Mouse (Mus musculus): ENCODE results near the gene Zfp366. TPM values are rescaled to one million over a fixed set of nuclear protein-coding genes. Genes with fewer than 3 reads are reported as not detected.

Gene Zfp366
- 0.05 TPM for polyA plus RNA-seq (2017; shearing (Covaris generic))

DNA sequence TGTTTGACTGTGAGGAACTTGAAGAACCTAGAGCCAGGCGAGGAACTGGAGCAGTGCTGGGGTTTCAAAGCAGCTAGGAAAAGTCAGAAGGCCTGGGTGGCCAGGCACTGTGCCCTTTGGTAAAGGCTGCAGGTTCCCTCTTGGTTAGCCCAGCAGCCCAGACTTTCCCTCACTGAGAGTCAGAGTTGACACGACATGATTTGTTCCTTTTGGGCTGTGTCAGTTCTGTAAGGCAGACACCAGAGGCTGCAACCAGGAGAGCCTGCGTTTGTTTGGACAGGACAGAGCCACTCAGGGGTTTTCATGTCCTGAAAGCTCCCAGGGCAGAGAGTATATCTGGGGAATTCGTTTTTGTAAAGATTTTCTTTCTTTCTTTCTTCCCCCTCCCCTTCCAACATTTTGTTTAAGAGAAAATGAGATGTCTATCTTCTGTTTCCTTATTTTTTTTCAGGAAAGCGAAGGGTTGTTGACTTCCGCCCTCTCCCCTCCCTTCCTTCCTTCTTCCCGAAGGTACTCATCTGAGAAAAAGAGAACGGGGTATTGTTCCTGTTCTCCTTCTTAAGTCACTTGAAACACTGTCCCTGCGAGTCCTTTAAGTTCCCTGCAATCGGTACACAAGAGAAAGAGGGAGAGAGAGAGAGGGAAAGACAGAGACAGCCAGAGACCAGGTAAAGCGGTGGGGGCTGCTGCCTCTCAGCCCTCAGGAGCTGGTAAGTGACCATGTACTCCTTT lies at the start of gene Zfp366:
TSS of gene Zfp366 (plus strand) at position 669 of the 732 bp plus-strand sequence.

Other genes starting within 250 kb of the Zfp366 start
- gene 1700024P04Rik, start 200.3 kb upstream of the Zfp366 start, polyA plus RNA-seq (2017; shearing (Covaris generic)): not detected
- gene Ptcd2, start 159.9 kb downstream of the Zfp366 start, polyA plus RNA-seq (2017; shearing (Covaris generic)): 76.1 TPM
- gene Mrps27, start 160.0 kb downstream of the Zfp366 start, polyA plus RNA-seq (2017; shearing (Covaris generic)): 30.3 TPM

All from CD4-positive, CD25-positive, alpha-beta regulatory T cell, adult 9 weeks (primary cell).